Mouse (Mus musculus): ENCODE results near the gene Rbm34.
A peak's percentile ranks its signal among the peaks of the same experiment; 100 is the strongest.

Rbm34 gene

DNA sequence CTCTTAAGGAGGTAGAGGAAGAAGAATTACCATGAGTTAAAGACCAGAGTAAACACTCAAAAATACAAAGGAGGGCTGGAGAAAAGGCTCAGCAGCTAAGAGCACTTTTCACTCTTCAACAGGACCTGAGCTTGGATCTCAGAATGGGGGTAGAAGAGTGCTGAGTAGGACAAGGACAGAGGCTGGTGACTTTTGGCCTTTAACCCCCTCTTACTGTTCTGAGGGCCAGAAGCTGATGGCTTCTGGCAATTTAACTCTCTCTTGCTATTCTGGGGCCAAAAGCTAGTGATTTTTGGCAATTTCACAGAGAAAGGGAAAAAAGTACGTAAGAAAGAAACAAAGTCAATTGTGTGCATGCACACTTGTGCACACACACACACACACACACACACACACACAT is 8.0 kb downstream of the Rbm34 start:
- DNase-seq (ENCODE audit: low read depth, low spot score): no peak

DNA sequence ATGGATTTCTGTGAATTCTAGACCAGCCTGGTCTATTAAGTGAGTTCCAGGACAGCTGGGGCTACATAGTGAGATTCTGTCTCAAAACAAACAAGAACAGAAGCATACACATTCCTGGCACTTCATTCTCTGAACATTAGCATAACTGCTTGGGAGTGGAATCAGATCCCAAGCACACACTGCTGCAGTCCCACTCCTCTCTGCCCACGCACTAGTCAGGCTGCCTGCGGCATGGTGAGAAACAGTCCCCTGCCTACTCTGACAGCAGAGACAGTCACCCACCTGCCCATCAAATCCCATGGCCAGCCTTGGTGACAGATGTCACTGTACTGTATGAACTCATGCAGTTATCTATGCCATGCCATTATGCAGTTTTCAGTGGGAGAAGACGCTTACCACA is 9.4 kb downstream of the Rbm34 start:
- no peak for DNase-seq (ENCODE audit: low read depth, low spot score)

DNA sequence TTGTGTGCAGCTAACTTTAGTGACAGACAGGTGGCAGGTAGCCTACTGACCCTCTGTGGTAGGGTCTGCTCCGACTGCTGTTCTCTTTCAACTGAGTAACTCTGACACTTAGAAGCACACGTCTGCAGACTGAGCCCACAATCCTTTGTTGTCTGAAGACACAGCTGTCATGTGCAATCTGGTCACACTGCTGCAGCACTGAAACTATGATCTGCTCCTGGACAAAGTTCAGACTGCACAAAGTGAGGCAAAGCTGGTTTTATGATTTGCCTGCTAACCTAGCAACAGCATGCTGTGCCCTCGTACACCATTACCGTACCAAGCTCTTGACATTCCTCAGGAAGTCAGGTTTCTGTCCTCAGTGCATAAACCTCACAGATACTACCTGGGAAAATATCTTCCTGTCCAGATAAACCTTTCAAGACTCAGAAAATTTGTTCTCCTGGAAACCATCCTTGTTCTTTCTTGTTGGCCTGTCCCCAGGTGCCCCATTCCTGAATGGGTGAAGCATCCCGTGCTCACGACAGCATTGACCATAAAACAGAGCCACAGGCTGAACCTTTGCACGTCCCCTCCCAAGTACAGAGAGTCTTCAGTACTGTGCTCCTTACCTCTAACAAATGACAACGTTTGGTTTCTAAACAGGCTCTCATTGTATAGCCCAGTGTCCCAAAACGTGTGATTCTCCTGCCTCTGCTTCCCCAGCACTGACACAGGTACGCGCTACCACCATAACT is 18.8 kb downstream of the Rbm34 start:
- DNase-seq (ENCODE audit: low read depth, low spot score): no peak

DNA sequence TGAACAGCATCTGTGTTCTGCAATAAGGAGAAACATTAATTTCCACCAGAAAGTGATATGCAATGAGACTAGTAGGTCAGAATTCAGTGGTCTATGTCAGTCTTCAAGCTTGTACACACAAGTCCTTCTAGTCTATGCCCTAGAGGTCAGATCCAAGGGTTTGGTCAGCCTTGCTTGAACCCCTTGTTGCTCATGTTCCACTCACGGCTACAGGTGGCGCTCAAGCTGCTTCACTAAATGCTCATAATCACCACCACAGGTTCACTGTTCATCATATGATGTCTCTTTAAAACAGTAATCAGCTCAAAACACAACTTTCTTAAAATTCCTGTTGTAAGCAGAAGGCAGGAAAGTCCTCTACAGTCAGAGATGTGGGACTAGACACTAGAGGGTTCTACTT is 21.3 kb downstream of the Rbm34 start:
- DNase-seq (ENCODE audit: low read depth, low spot score): peak; percentile 72

DNA sequence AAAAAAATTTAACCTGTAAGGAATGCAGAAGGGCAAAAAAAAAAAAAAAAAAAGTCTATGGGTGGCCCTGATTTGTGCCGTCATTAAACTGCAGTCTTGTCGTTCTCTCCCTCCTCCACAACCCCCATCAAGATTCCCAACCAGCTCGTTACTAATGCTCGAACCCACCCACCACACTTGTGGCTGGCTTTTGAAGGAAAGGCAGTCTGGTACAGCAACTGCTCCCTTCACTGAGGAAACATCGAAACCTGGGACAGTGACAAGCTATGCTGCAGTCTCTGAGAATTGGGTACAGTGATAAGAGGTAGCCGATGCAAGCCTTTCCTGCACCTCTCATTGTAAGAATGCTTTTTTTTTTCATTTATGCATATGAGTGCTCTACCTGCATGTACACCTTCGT is 24.4 kb downstream of the Rbm34 start:
- DNase-seq (ENCODE audit: low read depth, low spot score): peak; percentile 50

DNA sequence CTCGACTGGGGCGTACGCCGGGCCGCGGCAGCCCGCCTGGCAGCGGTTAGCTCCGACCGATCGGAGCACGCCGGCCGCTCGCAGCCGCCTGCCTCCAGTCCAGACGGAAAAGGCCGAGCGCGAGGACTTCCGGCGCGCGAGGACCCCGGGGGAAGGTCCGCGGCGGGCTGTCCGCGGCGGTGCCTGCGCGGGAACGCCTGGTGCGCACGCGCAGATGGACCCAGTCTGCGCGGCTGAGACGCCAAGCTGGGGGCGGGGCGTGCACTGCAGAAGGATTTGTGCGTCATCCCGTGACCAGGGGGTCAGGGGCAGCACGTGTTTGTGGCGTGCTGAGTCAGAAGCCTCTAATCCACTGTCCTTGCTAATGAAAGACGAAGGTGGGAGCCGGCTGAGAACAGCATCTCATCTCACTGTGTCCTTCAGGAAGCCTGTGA is 25.1 kb downstream of the Rbm34 start, which contains the start of gene Tomm20:
Gene Tomm20, minus strand, starts transcription at position 115 of the 434 bp plus-strand sequence.
- DNase-seq (ENCODE audit: low read depth, low spot score): peak; percentile 99

DNA sequence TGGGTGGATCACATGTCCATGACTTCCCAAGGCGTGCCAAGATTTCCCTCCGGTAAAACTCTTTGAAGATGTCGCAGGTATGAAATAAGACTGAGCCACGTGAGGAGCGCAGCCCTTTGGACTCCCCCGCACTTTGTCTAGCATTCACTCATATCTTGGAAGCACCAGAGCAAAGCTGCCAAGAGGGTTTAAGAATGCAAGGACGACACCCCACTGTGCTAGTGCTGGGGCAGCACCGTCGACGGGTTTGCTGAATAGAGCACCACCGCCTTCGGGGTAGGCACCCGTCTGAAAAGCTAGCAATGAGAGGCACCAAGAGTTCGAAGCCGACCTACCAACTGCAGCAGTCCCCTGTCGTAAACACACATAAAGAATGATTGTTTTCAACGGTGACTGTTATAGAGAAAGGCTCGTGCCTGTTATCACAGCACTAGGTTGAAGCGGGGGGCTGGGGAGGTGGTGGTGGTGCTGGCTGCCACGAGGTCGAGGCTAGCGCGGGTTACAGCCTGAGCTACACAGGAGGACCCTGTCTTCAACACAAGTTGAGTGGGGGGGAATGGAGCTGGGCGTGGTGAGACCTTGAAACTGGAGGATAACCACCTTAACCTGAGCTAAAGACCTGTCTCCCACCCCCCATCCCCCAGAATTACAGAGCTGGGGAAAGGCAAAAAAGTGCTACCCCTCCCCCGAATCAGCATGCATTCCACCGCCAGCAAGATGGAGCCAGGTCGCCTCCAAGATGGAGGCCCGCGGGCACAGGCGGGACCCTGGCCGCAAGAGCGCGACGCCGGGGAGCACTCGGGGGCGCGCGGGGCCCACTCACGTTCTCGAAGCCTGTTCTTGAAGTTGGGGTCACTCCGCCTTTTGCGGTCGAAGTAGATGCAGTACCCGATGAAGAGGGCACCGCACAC is 25.8 kb downstream of the Rbm34 start:
- DNase-seq (ENCODE audit: low read depth, low spot score): peak; percentile 77

DNA sequence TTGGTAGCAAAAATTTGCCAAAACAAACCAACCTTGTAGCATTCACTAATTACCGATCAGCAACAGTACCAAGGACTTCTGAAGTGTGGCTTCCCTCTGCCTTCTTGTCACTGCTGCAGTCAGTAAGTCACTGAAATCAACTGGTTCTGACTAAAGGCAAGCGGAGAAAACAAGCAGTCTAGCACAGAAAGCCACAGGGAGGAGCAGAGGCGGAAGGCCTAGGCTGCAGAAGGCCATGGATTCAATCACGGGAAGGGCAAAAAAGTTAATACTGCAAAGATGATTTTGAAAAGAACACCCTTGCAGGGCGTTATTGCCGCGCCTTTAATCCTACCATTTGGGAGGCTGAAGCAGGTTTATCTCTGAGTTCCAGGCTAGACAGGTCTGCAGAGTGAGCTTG is 27.3 kb downstream of the Rbm34 start:
- DNase-seq (ENCODE audit: low read depth, low spot score): peak; percentile 41

DNA sequence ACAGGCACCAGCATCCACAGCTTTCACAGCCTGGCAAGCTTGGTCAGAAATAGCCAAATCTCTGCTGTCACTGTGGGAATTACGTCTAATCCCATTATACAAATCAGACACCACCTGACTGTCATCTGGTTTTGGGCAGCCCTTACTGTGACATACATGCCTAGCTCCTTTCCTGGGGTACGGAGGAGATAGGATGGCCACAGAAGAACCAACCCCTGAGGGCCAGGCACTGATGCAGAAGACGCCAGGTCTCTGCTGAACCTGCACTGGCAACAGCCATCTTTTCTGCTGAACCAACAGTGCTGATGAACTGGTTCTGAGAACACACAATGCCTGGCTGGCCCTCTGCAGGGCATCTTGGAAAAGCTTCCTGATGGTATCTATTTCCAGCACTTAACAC is 33.5 kb downstream of the Rbm34 start:
- no peak for DNase-seq (ENCODE audit: low read depth, low spot score)

DNA sequence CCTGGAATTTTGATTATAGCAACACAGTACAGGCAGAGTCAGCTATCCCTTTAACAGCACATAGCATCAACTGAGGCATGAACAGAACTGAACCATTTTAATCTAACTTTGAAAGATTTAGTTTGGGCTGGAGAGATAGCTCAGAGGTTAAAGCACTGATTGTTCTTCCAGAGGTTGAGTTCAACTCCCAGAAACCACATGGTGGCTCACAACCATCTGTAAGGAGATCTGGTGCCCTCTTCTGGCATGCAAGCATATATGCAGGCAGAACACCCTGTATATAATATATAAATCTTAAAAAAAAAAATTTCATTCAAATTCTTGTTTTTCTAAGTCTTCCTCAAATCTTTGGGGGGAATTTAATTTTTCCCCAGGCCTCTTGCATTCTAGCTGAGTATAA is 34.9 kb downstream of the Rbm34 start:
- peak; percentile 45 for DNase-seq (ENCODE audit: low read depth, low spot score)

DNA sequence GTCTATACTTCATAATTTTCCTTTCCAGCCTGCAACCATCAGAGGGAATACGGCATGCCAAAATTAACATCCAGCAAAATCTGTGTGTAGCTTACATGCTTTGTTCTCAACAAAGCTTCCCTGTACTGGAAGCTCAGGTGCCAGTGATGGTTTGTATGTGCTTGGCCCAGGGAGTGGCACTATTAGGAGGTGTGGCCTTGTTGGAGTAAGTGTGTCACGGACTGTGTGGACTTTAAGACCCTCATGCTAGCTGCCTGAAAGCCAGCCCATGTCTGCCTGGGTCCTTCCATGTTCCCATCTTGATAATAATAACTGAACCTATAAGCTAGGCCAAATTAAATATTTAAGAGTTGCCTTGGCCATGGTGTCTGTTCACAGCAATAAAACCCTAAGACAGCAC is 35.5 kb downstream of the Rbm34 start:
- DNase-seq (ENCODE audit: low read depth, low spot score): no peak

DNA sequence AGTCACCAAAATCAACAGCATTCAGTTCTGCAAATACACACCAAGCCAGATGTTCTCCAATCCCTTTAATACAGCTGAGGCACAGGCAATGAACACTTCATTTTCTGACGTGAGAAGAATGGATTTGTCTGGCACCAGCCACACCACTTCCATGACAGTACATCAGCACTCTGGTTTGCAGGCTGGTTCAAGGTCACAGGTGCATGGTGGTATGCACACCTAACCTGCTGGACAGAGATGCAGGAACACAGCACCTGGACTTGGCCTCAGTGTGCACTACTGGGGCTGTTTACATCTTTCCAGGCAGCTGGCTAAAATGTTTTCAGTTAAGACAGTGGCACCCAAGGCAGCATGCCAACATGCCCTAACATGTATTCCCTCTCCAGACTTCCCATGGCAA is 38.2 kb downstream of the Rbm34 start:
- peak; percentile 39 for DNase-seq (ENCODE audit: low read depth, low spot score)

DNA sequence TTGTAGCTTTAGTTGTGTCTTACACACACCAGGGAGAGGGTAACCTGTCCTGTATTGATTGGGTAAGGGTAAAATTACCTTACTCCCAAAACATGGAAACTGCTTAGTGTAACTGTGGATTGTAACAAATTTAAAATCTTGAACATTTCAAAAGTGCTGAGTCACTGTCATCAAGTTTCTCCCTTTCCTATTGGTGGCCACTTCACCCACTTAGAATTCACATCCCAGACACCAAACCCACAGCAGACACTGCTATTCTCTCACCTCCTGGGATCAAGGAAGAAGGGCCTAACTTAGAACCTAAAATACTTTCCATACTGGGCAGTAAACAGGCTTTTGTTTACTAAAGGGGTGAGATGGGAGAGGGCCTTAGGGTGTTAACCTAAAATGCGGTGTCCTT is 38.6 kb downstream of the Rbm34 start:
- peak; percentile 59 for DNase-seq (ENCODE audit: low read depth, low spot score)

DNA sequence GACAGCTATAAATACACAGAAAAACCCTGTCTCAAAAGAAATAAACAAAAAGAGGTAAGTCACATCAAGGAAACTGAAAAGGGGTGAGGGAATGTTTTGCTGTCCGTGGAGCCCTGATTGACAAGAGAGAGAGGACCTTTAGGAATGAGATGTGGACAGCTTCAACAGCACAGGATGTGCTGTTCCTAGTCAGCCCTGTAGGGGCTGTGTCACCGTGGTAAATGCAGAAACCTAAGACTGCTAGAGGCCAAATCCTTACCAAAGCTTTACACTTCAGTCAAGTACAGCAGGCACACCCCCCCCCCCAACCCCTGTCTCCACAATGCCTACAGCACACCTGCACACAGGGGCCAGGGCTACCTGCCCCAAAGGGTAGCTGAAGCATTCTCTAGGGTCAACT is 39.2 kb downstream of the Rbm34 start:
- peak; percentile 89 for DNase-seq (ENCODE audit: low read depth, low spot score)

DNA sequence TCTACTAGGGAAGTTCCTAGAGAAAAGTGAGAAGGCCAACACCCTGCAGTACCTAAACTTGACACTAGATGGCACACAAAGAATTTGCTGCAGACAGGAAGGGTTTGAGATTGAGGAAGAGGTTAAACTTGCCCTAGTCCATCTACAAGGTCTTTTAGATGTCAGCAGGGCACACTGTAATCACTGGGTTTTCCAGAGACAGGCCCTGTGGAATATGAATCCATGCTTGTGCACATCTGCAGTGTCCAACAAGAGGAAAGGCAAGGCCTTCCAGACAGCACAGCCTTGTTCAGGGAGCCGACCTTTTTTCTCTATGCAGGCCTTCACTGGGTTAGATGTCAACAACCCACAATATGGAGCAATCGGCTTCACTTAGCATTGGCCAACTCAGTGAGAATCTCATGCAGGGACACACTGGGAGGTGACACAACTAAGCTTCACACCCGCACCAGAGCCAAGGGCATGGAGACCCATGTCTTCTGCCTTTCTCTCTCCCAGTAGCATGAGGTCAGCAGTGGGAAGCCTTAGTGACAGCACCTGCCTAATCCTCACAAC is 41.2 kb downstream of the Rbm34 start:
- peak; percentile 92 for DNase-seq (ENCODE audit: low read depth, low spot score)

DNA sequence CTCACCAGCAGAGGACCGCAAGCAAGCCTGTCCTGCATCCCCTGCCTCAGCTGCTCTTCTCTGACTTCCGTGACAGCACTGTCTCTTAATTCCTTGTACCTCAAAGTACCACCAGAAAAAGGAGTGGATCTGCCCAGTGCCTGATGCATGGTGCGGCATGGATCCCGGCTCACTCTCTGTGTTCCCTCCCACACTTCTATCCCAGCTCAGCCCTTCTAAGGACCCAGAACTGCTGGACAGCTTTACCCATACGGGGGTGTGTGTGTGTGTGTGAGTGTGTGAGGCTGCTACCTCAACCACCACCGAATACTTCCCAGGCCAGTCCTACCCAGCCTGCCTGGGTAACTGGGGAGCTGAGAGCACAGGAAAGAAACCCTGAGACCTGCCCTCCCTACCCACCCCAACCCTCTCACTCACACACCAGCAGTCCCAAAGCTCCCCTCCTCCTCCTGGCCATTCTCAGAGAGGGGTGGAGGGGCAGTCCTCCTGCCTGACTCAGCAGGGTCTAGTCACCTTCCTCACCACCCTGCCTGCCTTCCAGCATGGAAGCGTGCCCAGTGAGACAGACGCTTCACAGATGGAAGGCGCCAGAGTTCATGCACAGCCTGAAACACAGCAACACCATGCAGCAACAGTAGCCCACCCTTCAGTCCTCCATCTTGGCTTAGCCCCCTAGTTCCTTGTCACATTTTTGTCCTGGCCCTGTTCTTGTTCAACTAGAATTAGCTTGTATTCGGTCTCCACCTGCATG is 41.9 kb downstream of the Rbm34 start:
- DNase-seq (ENCODE audit: low read depth, low spot score): no peak

DNA sequence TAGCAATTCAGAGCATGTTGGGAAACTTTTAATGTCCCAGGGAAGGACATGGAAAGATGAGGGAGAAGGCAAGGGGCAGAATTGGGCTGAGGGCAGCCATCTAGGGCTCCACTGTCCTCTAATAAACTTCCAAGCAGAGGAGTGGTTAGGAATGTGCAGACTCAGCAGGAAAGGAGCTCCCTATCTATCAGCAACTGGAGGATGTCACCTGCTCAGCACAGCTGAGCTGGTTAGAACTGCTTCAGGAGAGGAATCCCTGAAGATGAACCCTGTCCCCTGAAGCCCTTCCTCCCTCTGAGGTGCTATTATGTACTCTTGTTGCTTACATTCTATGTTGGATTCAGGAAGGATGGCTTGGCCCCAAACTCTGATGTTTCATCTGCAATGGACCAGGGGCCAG is 42.8 kb downstream of the Rbm34 start:
- peak; percentile 37 for DNase-seq (ENCODE audit: low read depth, low spot score)

DNA sequence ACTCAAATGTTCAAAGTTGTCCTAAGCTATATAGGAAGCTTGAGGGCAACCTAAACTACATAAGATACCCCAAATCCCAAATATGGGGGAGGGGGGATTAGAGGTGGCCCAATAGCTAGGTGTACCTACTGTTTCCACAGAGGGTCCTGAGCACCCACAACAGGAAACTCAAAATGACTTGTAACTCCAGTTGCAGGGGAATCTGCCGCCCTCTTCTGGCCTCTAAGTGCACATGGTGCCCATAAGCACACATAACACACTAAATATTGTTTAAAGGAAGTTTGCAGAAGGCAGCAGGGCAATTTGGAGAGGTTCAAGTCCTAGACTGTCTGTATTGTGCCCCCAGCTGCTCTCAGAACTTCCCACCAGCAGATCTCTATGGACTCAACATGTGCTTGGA is 43.8 kb downstream of the Rbm34 start:
- peak; percentile 53 for DNase-seq (ENCODE audit: low read depth, low spot score)

DNA sequence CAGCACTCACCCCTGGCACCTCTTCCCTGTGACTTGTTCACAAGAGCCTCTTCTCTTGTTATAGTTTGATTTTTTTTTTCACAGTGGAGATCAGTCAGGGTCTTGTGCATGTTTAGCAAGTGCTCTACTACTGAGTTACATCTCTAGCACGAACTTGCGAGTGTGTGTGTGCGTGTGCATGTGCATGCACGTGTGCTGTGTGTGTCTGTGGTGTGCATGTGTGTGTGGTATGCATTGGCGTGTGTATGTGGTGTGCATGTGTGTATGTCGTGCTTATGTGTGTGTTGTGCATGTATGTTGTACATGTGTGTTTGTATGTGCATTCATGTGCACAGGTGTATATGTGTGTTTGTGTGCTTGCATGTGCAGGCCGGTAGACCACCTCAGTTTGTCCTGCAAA is 47.9 kb downstream of the Rbm34 start:
- DNase-seq (ENCODE audit: low read depth, low spot score): no peak

DNA sequence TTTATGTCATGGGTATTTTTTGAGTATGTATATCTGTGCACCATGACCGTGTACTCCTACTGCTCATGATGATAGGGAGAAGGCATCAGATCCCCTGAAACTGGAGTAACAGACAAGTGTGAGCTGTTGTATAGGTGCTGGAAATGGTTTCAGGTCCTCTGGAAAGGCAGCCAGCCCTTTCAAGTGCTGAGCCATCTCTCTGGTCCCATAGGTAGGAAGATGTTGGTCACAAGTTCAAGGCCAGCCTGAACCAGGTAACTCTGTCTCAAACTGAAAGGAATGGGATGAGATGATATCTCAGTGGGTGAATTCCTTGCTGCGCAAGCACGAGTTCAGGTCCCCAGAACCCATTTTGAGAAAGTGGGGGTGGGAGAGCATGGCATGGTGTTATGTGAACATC is 49.4 kb downstream of the Rbm34 start:
- DNase-seq (ENCODE audit: low read depth, low spot score): no peak

DNA sequence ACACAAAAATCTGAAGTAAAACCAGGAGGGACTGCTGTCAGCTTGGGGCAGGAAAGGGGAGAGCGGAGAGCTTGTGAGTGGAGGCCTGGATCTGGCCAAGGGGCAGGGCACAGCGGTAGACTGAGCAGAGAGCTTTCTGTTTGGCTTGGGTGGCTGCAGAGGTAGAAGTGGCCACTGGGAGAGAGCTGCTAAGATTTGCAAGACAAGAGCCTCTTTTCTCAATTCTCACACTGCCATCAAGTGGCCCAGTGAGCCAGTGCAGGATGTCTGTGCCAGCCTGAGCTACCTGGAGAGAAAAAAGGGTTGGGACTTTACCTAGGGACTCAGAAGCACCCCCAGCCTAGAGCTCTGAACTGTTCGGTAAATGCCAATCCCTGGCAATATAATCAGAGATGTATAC is 50.0 kb downstream of the Rbm34 start:
- peak; percentile 89 for DNase-seq (ENCODE audit: low read depth, low spot score)

DNA sequence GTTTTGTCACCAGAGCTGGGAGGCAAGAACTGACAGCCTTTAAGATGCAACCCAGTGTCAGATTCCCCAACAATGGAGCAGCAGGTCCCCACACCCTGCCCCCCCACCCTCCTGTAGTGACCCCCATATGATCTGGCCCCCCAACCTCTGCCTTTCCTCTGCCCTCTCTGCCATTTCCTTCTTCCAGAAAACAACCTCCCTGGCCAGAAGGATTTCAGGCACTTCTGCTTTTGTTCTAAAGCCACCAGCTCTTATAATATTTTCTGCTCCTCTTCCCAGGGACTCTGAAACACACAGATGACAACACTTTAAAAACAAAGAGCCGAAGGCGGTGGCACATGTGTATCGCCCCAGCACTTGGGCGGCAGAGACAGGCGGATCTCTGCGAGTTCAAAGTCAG is 50.5 kb downstream of the Rbm34 start:
- no peak for DNase-seq (ENCODE audit: low read depth, low spot score)
